Mouse (Mus musculus) C2C12 (cell line): ENCODE results near the gene Nln.

ENCODE experiments used
- CEBPB ChIP-seq: IDR thresholded peaks from one replicate; pipeline ENCODE4 v1.6.1; 2011; ENCODE audit warnings: low read depth, mild to moderate bottlenecking, control low read depth, moderate library complexity
- CTCF ChIP-seq: IDR thresholded peaks from one replicate; pipeline ENCODE4 v1.5.1; 2011; ENCODE audit not compliant: control insufficient read depth, insufficient read depth, insufficient read length
- FOSL1 ChIP-seq: IDR thresholded peaks from one replicate; pipeline ENCODE4 v1.8.0; 2011; ENCODE audit warnings: mild to moderate bottlenecking, low read length; ENCODE audit not compliant: poor library complexity, insufficient read depth, severe bottlenecking
- MAX ChIP-seq: IDR thresholded peaks from one replicate; pipeline ENCODE4 v1.6.1; 2011; ENCODE audit warnings: mild to moderate bottlenecking, control low read depth
- MYOD1 ChIP-seq: IDR thresholded peaks from one replicate; pipeline ENCODE4 v1.6.1; 2011; ENCODE audit warnings: low read depth; ENCODE audit not compliant: control insufficient read depth, insufficient read length
- MYOG ChIP-seq: IDR thresholded peaks from one replicate; pipeline ENCODE4 v1.6.1; 2011; ENCODE audit not compliant: control insufficient read depth, insufficient read length; ENCODE audit errors: extremely low read depth
- USF1 ChIP-seq: IDR thresholded peaks from one replicate; pipeline ENCODE4 v1.6.1; 2011; ENCODE audit warnings: low read depth, mild to moderate bottlenecking, control low read depth, moderate library complexity

DNA sequence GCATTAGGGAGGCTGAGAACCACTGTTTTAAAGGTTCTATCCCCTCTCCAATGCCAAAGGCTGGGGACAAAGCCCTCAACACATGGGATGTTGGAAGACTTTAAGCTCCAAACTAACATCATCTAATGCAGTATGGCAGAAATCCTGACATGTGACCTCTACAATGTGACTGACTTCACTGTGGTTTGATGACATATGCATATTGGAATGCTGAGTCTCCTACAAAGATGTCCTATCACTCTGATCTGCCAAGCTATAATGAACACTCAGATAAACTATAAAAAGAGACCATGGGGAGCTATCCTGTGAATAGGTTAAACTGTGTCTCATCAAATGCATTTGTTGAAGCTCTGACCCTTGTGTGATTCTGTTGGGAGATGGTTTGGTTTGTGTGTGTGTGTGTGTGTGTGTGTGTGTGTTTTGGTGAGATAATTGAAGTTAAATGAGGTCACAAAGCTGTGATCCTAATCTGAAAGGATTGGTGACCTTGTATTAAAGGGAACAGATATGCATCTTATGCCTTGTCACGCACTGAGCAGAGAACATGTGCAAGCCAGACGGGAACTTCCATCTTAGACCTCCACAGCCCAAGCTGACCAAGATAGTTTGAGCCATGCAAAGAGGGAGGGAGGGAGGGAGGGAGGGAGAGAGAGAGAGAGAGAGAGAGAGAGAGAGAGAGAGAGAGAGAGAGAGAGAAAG, 43.6 kb downstream of the Nln start:
- no peak for TF ChIP-seq CTCF
- TF ChIP-seq MYOD1 = no peak
- no peak for TF ChIP-seq MYOG
- TF ChIP-seq CEBPB = no peak
- TF ChIP-seq USF1 = peak; percentile 86
- TF ChIP-seq MAX = no peak
- TF ChIP-seq FOSL1 = peak; percentile 8
